ENCODE assay signal across 8 mouse cellular contexts in the genomic region with DNA sequence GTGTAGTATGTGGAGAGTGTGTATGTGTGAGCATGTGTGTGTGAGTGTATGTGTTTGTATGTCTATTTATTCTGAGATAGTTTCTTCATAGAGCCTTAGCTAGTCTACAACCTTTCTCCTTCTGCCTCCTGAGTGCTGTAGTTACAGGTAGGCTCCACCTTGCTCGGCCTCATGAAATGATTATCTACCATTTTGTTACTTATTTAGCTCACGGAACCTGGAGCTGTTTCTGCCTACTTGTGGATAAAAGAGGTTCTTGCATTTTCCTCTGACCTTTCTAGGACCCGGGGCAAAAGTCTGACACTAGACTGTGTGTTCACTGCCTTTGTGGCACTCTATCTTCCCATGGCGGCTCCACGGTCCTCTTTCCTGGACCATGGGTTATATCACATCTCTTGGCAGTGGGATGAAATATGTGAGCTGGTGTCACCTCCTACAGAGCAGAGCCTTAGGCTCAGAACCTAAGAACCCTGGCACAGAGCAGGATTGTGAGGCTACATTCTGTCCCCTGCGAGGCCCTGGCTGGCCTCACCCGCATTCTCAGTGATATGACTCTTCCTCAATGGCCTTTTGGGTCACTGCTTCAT. TPM values are rescaled to one million over a fixed set of nuclear protein-coding genes. Genes with fewer than 3 reads are reported as not detected.
DNase-seq lines count a peak whose midpoint lies in the region; ATAC-seq and TF ChIP-seq lines count a peak whose summit lies in the region.

A gene (plus strand): TSS at position 537 of the 587 bp plus-strand sequence.

- no peaks in the 10 kb centered on the region for H3K4me1 ChIP-seq in neural tube, embryonic 11.5 days (ENCODE audit: control insufficient read depth, insufficient read depth, low read length)
- H3K4me1 ChIP-seq in embryonic fibroblast, embryonic 13.5 days (ENCODE audit: control insufficient read depth, insufficient read depth, low read length), result no peaks in the 10 kb centered on the region; the same call in 1 of the 2 replicates
- H3K4me1 ChIP-seq in limb, embryonic 13.5 days, result peaks cover 17% of the 10 kb centered on the region
- H3K4me1 ChIP-seq in small intestine, adult 2 months (ENCODE audit: control insufficient read depth, insufficient read depth, insufficient read length, low read length), result peaks cover 9% of the 10 kb centered on the region; the same call in 1 of the 2 replicates

- no peak within 1 kb of the TSS for H3K4me3 ChIP-seq in neural tube, embryonic 11.5 days (ENCODE audit: low read depth, low read length)
- no peak within 1 kb of the TSS for H3K4me3 ChIP-seq in embryonic fibroblast, embryonic 13.5 days (ENCODE audit: insufficient read depth, low read length)
- H3K4me3 ChIP-seq in limb, embryonic 13.5 days, result no peak within 1 kb of the TSS
- no peak within 1 kb of the TSS for H3K4me3 ChIP-seq in small intestine, adult 2 months (ENCODE audit: low read depth, low read length)

- no peak within 1 kb of the TSS for H3K9ac ChIP-seq in neural tube, embryonic 11.5 days (ENCODE audit: low read length)
- no peak within 1 kb of the TSS for H3K9ac ChIP-seq in limb, embryonic 13.5 days

- 89% methylated on average over 7 of the region's 7 CpGs for WGBS in neural tube, embryonic 11.5 days
- 86% methylated on average over 7 of the region's 7 CpGs for WGBS in limb, embryonic 13.5 days
- WGBS in small intestine, adult 2 months, result 92% methylated on average over 7 of the region's 7 CpGs

- no peaks in the 10 kb centered on the region for H3K27me3 ChIP-seq in neural tube, embryonic 11.5 days (ENCODE audit: control insufficient read depth, insufficient read depth, low read length)
- no peaks in the 10 kb centered on the region for H3K27me3 ChIP-seq in limb, embryonic 13.5 days
- no peaks in the 10 kb centered on the region for H3K27me3 ChIP-seq in small intestine, adult 2 months (ENCODE audit: control insufficient read depth, insufficient read depth, low read length)

- TF ChIP-seq POLR2A in embryonic fibroblast, embryonic 13.5 days (IDR thresholded peaks at IDR 0.05; ENCODE audit: low read depth, low read length), result no peak
- TF ChIP-seq POLR2A in small intestine, adult 2 months (IDR thresholded peaks at IDR 0.05; ENCODE audit: low read depth, low read length), result no peak

- no peak within 1 kb of the TSS for H3K4me2 ChIP-seq in neural tube, embryonic 11.5 days (ENCODE audit: low read depth)
- H3K4me2 ChIP-seq in limb, embryonic 13.5 days (replicated peaks), result no peak within 1 kb of the TSS

- no peak for TF ChIP-seq CTCF in embryonic fibroblast, embryonic 13.5 days (IDR thresholded peaks at IDR 0.05; ENCODE audit: borderline replicate concordance, insufficient read depth, low read length)
- no peak for TF ChIP-seq CTCF in small intestine, adult 2 months (IDR thresholded peaks at IDR 0.05; ENCODE audit: extremely low read depth, insufficient read length, insufficient replicate concordance, low read depth, low read length)

- DNase-seq in neural tube, embryonic 11.5 days (ENCODE audit: low spot score), result no peak
- DNase-seq in neural tube, embryonic 10.5 days (ENCODE audit: extremely low spot score, low spot score), result no peak
- DNase-seq in heart, postnatal 25 days (ENCODE audit: low spot score), result no peak
- no peak for DNase-seq in right cerebral cortex, postnatal 25 days
- no peak for DNase-seq in embryo, embryonic 11 days

- no peak for ATAC-seq in neural tube, embryonic 11.5 days (ENCODE audit: insufficient read depth, low FRiP score, low TSS enrichment)
- ATAC-seq in limb, embryonic 13.5 days (ENCODE audit: low FRiP score, low read depth), result no peak

- H3K36me3 ChIP-seq in neural tube, embryonic 11.5 days (ENCODE audit: control insufficient read depth, insufficient read depth, low read length), result no peaks in the 10 kb centered on the region
- no peaks in the 10 kb centered on the region for H3K36me3 ChIP-seq in limb, embryonic 13.5 days
- no peaks in the 10 kb centered on the region for H3K36me3 ChIP-seq in small intestine, adult 2 months (ENCODE audit: control insufficient read depth, insufficient read depth, low read length)

- intact Hi-C loops in heart, postnatal 25 days (cut with DNase I), result no loop called here

- H3K9me3 ChIP-seq in neural tube, embryonic 11.5 days (ENCODE audit: control insufficient read depth, low read length), result no peaks in the 10 kb centered on the region
- H3K9me3 ChIP-seq in limb, embryonic 13.5 days, result no peaks in the 10 kb centered on the region

- no peak within 1 kb of the TSS for H3K27ac ChIP-seq in neural tube, embryonic 11.5 days (ENCODE audit: low read depth, low read length)
- H3K27ac ChIP-seq in embryonic fibroblast, embryonic 13.5 days (ENCODE audit: insufficient read depth, low read length), result no peak within 1 kb of the TSS
- no peak within 1 kb of the TSS for H3K27ac ChIP-seq in limb, embryonic 13.5 days
- H3K27ac ChIP-seq in small intestine, adult 2 months (ENCODE audit: insufficient read depth, low read depth, low read length), result no peak within 1 kb of the TSS

RNA-seq across cellular contexts. Expression of the gene that starts here (rescaled TPM):
- 119 and 121 TPM in 2 replicates for polyA plus RNA-seq in neural tube, embryonic 11.5 days (2014; fragmentation: Nextera tagmentation; extraction: Ambion mirVana)
- 90.6 and 104 TPM in 2 replicates for polyA plus RNA-seq in embryonic fibroblast, embryonic 13.5 days (2011; ENCODE audit: insufficient read length, low read depth, missing spikeins)
- 100 to 1,000 TPM; 114 to 130 TPM for total RNA-seq in heart, postnatal 25 days (2021)
- 112 and 126 TPM in 2 replicates for polyA plus RNA-seq in limb, embryonic 13.5 days (2015; fragmentation: Nextera tagmentation; extraction: Ambion mirVana)
- polyA plus RNA-seq in small intestine, adult 2 months (2012; rRNA removed), result 60.1 and 154 TPM in 2 replicates
